Mouse (Mus musculus) left cerebral cortex, postnatal 10 days (tissue): ENCODE measurements around the gene Olfr1122. TPM values are rescaled to one million over a fixed set of nuclear protein-coding genes. Genes with fewer than 3 reads are reported as not detected.
"Not testable (repeated sequence)": the region's sequence is repeated elsewhere in the genome, so short reads cannot be mapped to it uniquely, and the experiment has no call there.

Experiments
- DNase-seq, 2 experiments: peaks; one replicate each; pipeline ENCODE4 v3.0.0; 2021 to 2022; ENCODE audit warnings: low spot score in 2 of 2, mixed read lengths in 1 of 2; ENCODE audit errors: extremely low spot score in 1 of 2
- intact Hi-C: fragments of 180-260 bp; cut with DNase I; formaldehyde crosslinking; loops from one replicate; pipeline ENCODE4 v1.15.1; 2025
- total RNA-seq, 2 experiments: library from RNA; stranded (reverse); gene quantifications; 2 replicates each; pipeline ENCODE4 v1.2.3; 2021

Gene Olfr1122
- not detected for total RNA-seq

DNA sequence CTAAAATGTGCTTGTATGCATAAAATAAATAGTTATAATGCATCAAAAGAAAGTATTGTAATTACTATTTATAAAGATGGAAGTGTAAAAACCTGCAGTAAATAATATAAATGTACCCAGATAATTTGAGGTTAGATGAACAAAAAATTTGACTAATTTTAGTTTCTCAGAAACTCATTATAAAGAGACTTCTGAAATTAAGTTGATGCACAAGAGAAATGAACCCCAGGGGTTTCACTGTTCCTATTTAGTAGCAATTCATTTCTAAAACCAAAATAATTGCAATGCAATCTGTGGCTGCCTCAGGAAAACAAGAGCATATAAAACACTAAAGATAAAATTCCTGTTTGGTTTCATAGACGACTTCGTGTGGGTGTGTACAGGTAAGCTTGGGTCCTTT is at the start of gene Olfr1122:
Olfr1122 (plus strand) TSS at position 301 of the 400 bp plus-strand sequence.
- intact Hi-C loops = no loop called here
- no peak for DNase-seq

- intact Hi-C loops = no loop called here
- DNase-seq = no peak
Observed at GRCm38 (mm10) chr2:87354515-87354914, 31.1 kb upstream of the Olfr1122 start, which contains the start of gene Olfr1120. TSS of gene Olfr1120 (plus strand) at chr2:87354815.

- intact Hi-C loops, DNase-seq: not testable (repeated sequence)
Observed at GRCm38 (mm10) chr2:87360121-87360520, 25.5 kb upstream of the Olfr1122 start.

DNA sequence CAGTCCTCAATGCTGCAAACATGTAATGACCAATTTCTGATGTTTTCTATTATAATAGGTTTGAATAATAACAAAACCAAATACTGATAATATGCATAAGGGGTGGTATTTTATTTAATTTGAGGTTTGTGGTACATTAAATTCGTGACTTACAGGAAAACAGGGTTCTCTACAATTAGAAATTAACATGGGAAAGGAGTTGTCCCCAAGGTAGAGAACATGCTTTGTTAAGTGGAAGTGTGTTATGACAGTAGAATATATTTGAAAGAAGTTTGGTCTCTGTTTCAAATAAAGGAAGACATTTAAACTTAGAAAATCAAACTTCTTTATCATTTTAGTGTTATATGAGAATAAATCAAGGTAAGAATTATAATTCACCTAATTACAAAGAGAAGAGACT is 16.1 kb upstream of the Olfr1122 start, which contains the start of gene Olfr1121:
Olfr1121 (plus strand) TSS at position 301 of the 400 bp plus-strand sequence.
- intact Hi-C loops = no loop called here
- DNase-seq = no peak

GRCm38 (mm10) chr2:87371726-87372125 is 13.9 kb upstream of the Olfr1122 start:
- intact Hi-C loops = no loop called here
- no peak for DNase-seq

- no peak for DNase-seq
- intact Hi-C loops = no loop called here
Observed at GRCm38 (mm10) chr2:87383935-87384334, 1.7 kb upstream of the Olfr1122 start.

DNA sequence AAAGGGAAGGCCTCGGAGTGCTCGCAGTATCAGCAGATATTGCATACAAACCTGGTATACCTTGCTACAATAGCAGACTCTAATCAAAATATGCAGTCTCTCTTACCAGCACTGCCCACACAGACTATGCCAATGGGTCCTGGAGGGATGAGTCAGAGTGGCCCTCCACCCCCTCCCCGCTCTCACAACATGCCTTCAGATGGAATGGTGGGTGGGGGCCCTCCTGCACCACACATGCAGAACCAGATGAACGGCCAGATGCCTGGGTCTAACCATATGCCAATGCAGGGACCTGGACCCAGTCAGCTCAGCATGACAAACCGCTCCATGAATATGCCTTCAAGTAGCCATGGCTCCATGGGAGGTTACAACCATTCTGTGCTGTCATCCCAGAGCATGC is 8.0 kb downstream of the Olfr1122 start:
- DNase-seq, intact Hi-C loops: not testable (repeated sequence)

DNA sequence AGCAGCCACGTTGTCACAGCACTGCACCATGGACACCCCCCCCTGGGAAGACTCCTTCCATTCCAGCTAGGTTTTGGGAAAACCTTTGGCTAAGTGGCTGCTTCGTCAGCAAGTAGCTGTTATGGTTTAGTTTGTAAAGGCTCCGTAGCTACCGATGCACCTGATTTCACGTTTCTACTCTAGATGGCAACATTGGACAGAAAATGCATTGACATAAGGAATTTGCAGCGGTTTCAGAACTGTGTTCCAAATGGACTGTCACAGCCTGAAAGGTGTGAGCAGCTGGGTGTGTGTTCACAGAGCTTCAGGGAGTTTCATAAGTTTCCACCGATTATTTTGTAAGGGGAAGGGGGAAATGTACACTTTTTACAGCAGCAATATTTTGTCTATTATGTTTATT is 9.0 kb downstream of the Olfr1122 start:
- intact Hi-C loops, DNase-seq: not testable (repeated sequence)

DNA sequence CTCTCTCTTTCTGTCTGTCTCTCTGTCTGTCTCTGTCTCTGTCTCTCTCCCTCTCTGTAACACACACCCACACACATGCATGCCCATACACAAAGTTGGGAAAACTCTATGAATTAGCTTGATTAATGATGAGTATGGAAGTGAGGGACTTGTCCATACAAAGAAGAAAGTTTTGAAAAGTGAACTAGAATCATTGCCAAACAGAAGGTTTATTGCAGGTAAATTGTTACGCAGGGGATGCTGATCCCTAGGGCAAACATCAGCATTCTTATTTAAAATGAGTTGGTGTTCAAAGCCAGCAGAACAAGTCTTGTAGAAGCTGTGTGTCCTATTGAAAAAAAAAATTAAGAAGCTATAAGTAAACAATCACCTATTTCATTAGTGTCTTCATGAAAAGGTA is 30.7 kb downstream of the Olfr1122 start, which contains the start of gene Olfr1123:
Olfr1123 (plus strand) TSS at position 301 of the 400 bp plus-strand sequence.
- intact Hi-C loops = no loop called here
- DNase-seq = no peak

DNA sequence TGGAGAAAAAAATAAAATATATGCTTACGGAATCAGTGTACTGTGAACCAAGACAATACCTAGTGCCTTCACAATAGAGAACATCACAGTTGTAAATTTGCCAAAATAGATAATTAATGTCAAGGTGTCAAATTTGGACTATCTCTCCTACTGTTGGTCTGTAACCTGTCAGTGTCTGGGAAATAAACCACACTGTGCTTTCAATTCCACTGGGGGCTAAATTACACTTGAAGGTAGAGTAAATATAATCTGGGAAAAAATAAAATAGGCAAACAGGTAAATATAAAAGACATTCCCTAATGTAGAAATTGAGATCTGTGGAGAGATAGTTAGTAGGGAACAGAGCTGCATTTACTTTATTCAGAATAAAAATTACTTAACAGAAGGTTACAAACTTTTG is 44.3 kb downstream of the Olfr1122 start, which contains the start of gene Olfr1124:
Olfr1124 (plus strand) TSS at position 301 of the 400 bp plus-strand sequence.
- intact Hi-C loops = no loop called here
- no peak for DNase-seq

GRCm38 (mm10) chr2:87437731-87438130 is 52.1 kb downstream of the Olfr1122 start:
- intact Hi-C loops = no loop called here
- no peak for DNase-seq

Other genes starting within 250 kb of the Olfr1122 start
- not detected for gene Olfr1110, start 245.5 kb upstream of the Olfr1122 start, total RNA-seq
- gene Olfr1111, start 233.2 kb upstream of the Olfr1122 start, total RNA-seq = not detected
- gene Olfr1112, start 198.1 kb upstream of the Olfr1122 start, total RNA-seq = not detected
- gene Olfr1113, start 176.9 kb upstream of the Olfr1122 start, total RNA-seq = not detected
- gene Olfr1115, start 137.8 kb upstream of the Olfr1122 start, total RNA-seq = not detected
- gene Olfr1116, start 118.3 kb upstream of the Olfr1122 start, total RNA-seq = not detected
- gene Olfr1118, start 78.3 kb upstream of the Olfr1122 start, total RNA-seq = not detected
- gene Olfr1120, start 31.0 kb upstream of the Olfr1122 start, total RNA-seq = not detected
- gene Olfr1121, start 16.0 kb upstream of the Olfr1122 start, total RNA-seq = not detected
- not detected for gene Olfr1123, start 30.8 kb downstream of the Olfr1122 start, total RNA-seq
- gene Olfr1124, start 44.4 kb downstream of the Olfr1122 start, total RNA-seq = not detected
- not detected for gene Olfr1126, start 68.1 kb downstream of the Olfr1122 start, total RNA-seq
- gene Pramel7, start 111.2 kb downstream of the Olfr1122 start, total RNA-seq = not detected
- gene Pramel6, start 120.7 kb downstream of the Olfr1122 start, total RNA-seq = not detected
- not detected for gene Olfr153, start 145.9 kb downstream of the Olfr1122 start, total RNA-seq
- gene Olfr1128, start 159.7 kb downstream of the Olfr1122 start, total RNA-seq = not detected
- not detected for gene Olfr1129, start 188.1 kb downstream of the Olfr1122 start, total RNA-seq
- not detected for gene Olfr1130, start 220.4 kb downstream of the Olfr1122 start, total RNA-seq
- gene Olfr1131, start 241.3 kb downstream of the Olfr1122 start, total RNA-seq = not detected